Mouse (Mus musculus) adrenal gland, adult 10 weeks (tissue): Measurements from ENCODE around the gene Gm8720. TPM values are rescaled to one million over a fixed set of nuclear protein-coding genes. Genes with fewer than 3 reads are reported as not detected.

Source experiments
- polyA plus RNA-seq: library from polyadenylated mRNA; stranded (reverse); fragments of 350-450 nt; fragmentation: Illumina TruSeq; extraction: RNeasy Lipid Tissue Mini Kit (QIAGEN cat#74804); gene quantifications from one replicate; pipeline ENCODE4 v1.2.3, GENCODE M21; 2014; ENCODE audit warnings: low read depth, low replicate concordance

The Gm8720 gene
- not detected for polyA plus RNA-seq

DNA sequence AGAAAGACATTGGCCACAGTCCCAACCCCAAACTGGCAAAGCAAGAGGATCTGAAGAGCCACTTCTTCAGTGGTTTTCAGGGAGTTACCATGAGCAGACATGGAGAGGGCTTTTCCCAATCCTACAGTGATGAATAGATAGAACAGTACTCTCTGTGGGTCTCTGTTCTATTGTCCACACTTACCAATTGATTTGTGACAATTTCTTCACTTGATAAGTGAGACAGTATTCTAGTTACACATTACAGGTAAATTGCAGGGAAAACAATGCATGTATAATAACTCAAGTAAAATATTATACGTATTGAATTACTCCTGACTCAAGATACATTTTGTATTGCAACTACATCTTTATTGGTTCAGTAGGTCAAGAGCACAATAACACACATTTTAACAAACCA is at the start of gene Gm8720:
Gene Gm8720 (minus strand): TSS at position 101 of the 400 bp plus-strand sequence.

GRCm38 (mm10) chr7:23055240-23055639 is 12.0 kb downstream of the Gm8720 start, which contains the start of gene Vmn1r163:
Vmn1r163 (plus strand) TSS chr7:23055540.

DNA sequence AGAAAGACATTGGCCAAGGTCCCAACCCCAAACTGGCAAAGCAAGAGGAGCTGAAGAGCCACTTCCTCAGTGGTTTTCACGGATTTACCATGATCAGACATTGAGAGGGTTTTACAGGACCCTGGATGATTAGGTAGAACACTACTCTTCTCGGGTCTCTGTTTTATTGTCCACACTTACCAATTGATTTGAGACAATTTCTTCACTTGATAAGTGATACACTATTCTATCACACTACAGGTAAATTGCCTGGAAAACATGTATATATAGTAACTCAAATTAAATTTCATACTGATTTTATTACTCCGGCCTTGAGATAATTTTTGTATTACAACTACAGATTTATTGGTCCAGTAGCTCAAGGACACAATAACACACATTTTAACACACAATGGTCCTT is 47.4 kb downstream of the Gm8720 start, which contains the start of gene Gm4216:
Gene Gm4216 (minus strand): TSS at position 101 of the 400 bp plus-strand sequence.

Other genes starting within 250 kb of the Gm8720 start
- not detected for gene Vmn1r159, start 223.9 kb downstream of the Gm8720 start, polyA plus RNA-seq
- not detected for gene Vmn1r160, start 196.2 kb downstream of the Gm8720 start, polyA plus RNA-seq
- gene Gm4214, start 82.8 kb downstream of the Gm8720 start, polyA plus RNA-seq = not detected
- gene Gm4216, start 47.5 kb downstream of the Gm8720 start, polyA plus RNA-seq = not detected
- not detected for gene Vmn1r163, start 11.9 kb downstream of the Gm8720 start, polyA plus RNA-seq
- gene Gm10662, start 77.0 kb upstream of the Gm8720 start, polyA plus RNA-seq = not detected
- gene Vmn1r165, start 149.9 kb upstream of the Gm8720 start, polyA plus RNA-seq = not detected
- gene Vmn1r166, start 184.2 kb upstream of the Gm8720 start, polyA plus RNA-seq = not detected
- not detected for gene Gm6902, start 211.4 kb upstream of the Gm8720 start, polyA plus RNA-seq
- gene Nlrp4e, start 233.7 kb upstream of the Gm8720 start, polyA plus RNA-seq = not detected